Mouse (Mus musculus): Measurements from ENCODE around the gene Agap1. TPM values are rescaled to one million over a fixed set of nuclear protein-coding genes. Genes with fewer than 3 reads are reported as not detected.

Agap1 gene
- polyA plus RNA-seq, 1 experiment from 2014 or later: 72.2 TPM

DNA sequence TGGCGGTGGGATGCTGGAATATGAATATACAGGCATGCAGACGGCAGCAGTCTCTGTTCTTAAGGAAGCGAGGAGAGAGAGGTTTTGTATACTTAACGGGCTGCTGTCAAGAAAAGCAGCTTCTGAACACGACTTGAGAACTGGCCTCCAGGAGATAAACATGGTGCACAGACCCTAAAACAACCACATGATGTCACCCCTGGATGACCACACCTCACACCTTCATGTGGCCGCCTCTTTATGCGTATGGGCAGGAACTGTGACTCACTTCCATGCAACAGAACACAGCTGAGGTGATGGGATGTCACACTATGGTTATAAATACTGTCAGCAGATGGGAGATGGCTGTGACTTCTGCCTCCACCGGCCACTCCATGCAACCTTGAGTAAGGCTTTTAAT lies 28.5 kb upstream of the Agap1 start:
- 82% methylated on average over 8 of the region's 8 CpGs for WGBS
- Histone ChIP-seq H3K27me3 (ENCODE audit: control insufficient read depth, insufficient read depth, low read length) (no peaks in the 10 kb centered on the region), H3K36me3 (replicated peaks; ENCODE audit: control insufficient read depth, insufficient read depth) (no peaks in the 10 kb centered on the region), H3K4me2 (replicated peaks) (no peak overlapping the region), H3K4me1 (replicated peaks; ENCODE audit: control insufficient read depth, insufficient read depth, low read length) (no peaks in the 10 kb centered on the region), H3K9me3 (ENCODE audit: control insufficient read depth, low read length) (0 out of 2 replicates have a peak, but pooled peaks cover 5% of the 10 kb centered on the region), H3K9ac (no peak overlapping the region), H3K27ac (no peak overlapping the region), H3K4me3 (replicated peaks; ENCODE audit: low read length) (no peak overlapping the region)
- DNase-seq (ENCODE audit: low spot score) (no peak), ATAC-seq (ENCODE audit: low FRiP score) (no peak)

DNA sequence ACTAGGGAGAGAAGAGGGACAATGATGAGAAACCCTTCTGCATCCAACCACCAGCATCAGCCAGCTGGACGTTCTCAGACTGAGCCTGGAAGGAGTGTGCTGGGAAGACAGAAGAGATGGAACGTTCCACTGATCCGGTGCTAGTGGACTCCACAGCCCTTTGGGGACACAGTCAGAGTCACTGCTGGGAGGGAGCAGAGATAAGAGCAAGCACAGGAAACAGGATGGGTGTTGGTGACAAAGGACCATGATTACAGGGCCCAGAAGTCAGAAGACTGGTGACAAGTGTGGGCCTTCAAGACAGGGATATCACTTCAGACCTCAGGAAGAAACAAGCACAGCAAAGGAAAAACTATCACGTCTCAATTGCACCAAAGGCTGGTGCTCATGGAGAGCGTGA lies 25.9 kb upstream of the Agap1 start:
- Histone ChIP-seq H3K9me3 (ENCODE audit: control insufficient read depth, low read length) (0 out of 2 replicates have a peak, but pooled peaks cover 5% of the 10 kb centered on the region), H3K27ac (no peak overlapping the region), H3K4me3 (replicated peaks; ENCODE audit: low read length) (no peak overlapping the region), H3K27me3 (ENCODE audit: control insufficient read depth, insufficient read depth, low read length) (no peaks in the 10 kb centered on the region), H3K4me2 (replicated peaks) (no peak overlapping the region), H3K9ac (no peak overlapping the region), H3K36me3 (replicated peaks; ENCODE audit: control insufficient read depth, insufficient read depth) (no peaks in the 10 kb centered on the region), H3K4me1 (replicated peaks; ENCODE audit: control insufficient read depth, insufficient read depth, low read length) (no peaks in the 10 kb centered on the region)
- DNase-seq (ENCODE audit: low spot score) (no peak), ATAC-seq (ENCODE audit: low FRiP score) (no peak)
- 86% methylated on average over 5 of the region's 5 CpGs for WGBS

DNA sequence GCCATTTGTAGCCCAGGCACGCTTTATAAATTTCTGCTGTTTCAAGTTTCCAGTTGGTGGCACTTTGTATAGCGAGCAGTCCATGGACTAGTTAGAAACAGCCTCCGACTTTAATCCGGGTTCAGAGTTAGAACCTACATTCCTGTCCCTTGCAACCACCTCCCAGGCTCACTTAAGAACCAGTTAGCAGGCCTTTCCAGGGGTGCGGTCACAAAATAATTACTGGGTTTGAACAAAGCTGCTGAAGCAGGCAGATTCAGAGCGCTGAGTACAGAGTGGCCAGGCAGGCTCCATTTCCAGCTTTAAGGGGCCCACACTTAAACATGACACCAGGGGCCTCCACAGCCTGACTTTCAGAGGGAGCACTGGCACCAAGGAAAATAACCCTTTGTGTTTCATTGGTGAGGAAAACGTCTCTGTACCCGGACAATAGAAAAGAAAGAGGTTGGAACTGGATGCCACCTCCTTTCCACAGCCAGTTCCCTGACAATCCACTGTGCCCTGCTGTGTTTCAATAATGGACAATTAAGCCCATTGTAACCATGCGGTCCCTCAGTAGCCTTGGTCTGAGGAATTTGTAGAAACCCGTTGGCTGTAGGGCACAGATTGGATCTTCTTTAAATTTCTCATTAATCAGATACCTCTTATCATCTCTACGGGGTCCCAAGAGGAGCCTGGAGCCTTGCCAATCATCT lies 24.5 kb upstream of the Agap1 start:
- H3K27ac ChIP-seq: no peak overlapping the region
- no peak for ATAC-seq (ENCODE audit: low FRiP score)
- no peak for DNase-seq (ENCODE audit: low spot score)
- WGBS: 47% methylated on average over 11 of the region's 11 CpGs
- H3K9ac ChIP-seq: no peak overlapping the region
- H3K4me1 ChIP-seq (replicated peaks; ENCODE audit: control insufficient read depth, insufficient read depth, low read length): no peaks in the 10 kb centered on the region
- no peaks in the 10 kb centered on the region for H3K27me3 ChIP-seq (ENCODE audit: control insufficient read depth, insufficient read depth, low read length)
- no peaks in the 10 kb centered on the region for H3K36me3 ChIP-seq (replicated peaks; ENCODE audit: control insufficient read depth, insufficient read depth)
- 0 out of 2 replicates have a peak, but pooled peaks cover 5% of the 10 kb centered on the region for H3K9me3 ChIP-seq (ENCODE audit: control insufficient read depth, low read length)
- H3K4me3 ChIP-seq (replicated peaks; ENCODE audit: low read length): no peak overlapping the region
- H3K4me2 ChIP-seq (replicated peaks): no peak overlapping the region

DNA sequence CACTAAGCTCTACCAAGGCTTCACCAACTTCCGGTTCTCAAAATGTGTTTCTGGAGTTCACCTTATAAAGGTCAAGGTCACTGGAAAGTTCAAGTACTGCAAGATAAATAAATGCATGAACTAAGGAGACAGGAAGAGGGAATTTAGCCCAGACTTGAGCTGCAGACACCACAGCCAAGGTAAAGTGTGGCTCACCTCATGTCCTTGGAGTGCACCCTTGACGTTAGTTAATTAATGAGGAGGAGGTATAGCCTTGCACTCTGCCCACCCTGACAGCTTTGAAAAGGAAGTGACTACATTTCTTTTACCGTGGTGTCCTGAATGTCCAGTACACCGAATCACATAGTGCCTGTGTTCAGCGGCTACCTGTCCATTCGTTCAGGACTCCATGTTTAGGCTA lies 15.3 kb upstream of the Agap1 start:
- Histone ChIP-seq H3K9ac (no peak overlapping the region), H3K9me3 (ENCODE audit: control insufficient read depth, low read length) (no peaks in the 10 kb centered on the region), H3K4me1 (replicated peaks; ENCODE audit: control insufficient read depth, insufficient read depth, low read length) (peaks cover 13% of the 10 kb centered on the region; the same call in 1 of the 2 replicates), H3K27ac (no peak overlapping the region), H3K4me2 (replicated peaks) (no peak overlapping the region), H3K4me3 (replicated peaks; ENCODE audit: low read length) (no peak overlapping the region), H3K27me3 (ENCODE audit: control insufficient read depth, insufficient read depth, low read length) (no peaks in the 10 kb centered on the region), H3K36me3 (replicated peaks; ENCODE audit: control insufficient read depth, insufficient read depth) (no peaks in the 10 kb centered on the region)
- 83% methylated on average over 6 of the region's 6 CpGs for WGBS
- ATAC-seq (ENCODE audit: low FRiP score) (no peak), DNase-seq (ENCODE audit: low spot score) (no peak)

DNA sequence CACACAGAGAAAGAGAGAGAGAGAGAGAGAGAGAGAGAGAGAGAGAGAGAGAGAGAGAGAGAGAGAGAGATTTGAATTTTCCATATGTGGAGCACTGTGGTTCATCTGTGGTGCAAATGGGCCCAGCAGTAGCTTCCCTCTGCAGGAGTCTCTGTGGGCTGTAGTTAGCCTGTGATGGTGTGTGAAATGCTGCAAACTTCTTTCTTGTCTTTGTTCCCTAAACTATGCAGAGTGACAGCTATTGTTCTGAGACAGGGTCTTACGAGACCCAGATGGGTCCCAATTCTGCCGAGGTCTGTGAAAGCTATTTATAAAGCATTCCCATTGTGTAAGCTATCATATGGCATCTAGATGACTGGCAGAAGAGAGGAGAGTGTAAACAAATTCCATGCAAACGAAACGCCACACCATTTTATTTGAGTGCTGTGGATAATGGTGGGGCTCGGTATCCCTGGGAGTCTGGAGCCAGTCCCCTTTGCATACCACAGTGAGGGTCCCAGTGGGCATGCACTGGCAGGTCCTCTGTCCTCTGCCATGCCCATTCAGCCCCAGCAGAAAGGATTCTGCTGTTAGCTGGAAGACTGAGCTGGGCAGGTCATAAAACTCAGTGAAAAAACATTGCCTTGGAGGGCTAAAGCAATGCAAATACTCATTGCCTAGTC lies 13.2 kb upstream of the Agap1 start:
- Histone ChIP-seq H3K4me1 (replicated peaks; ENCODE audit: control insufficient read depth, insufficient read depth, low read length) (peaks cover 13% of the 10 kb centered on the region; the same call in 1 of the 2 replicates), H3K4me2 (replicated peaks) (no peak overlapping the region), H3K27me3 (ENCODE audit: control insufficient read depth, insufficient read depth, low read length) (no peaks in the 10 kb centered on the region), H3K9me3 (ENCODE audit: control insufficient read depth, low read length) (no peaks in the 10 kb centered on the region), H3K4me3 (replicated peaks; ENCODE audit: low read length) (no peak overlapping the region), H3K9ac (no peak overlapping the region), H3K36me3 (replicated peaks; ENCODE audit: control insufficient read depth, insufficient read depth) (no peaks in the 10 kb centered on the region), H3K27ac (0 out of 2 replicates have a peak overlapping the region, but pooled peaks have one; percentile 20)
- 8% methylated on average over 5 of the region's 5 CpGs for WGBS
- ATAC-seq (ENCODE audit: low FRiP score): peak; percentile 14; the same call in 1 of the 2 replicates
- DNase-seq (ENCODE audit: low spot score): no peak

DNA sequence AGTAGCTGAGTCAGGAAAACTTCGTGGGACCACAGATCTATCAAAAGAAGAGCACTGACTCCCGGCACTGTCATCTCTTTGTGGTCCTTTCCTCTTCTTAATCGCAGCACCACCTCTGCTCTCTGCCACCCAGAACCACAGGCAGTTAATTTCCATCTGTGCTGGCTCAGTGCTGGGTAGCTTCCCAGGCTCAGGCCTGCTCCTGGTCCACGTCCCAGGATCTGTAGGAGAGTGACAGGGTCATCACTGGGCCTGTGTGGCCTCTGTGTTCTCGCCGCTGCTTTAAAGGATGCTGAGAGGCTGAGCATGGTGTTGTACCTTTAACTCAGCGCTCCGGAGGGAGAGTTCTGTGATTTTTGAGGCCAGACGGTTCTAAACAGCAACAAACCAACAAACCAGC lies 11.1 kb upstream of the Agap1 start:
- Histone ChIP-seq H3K36me3 (replicated peaks; ENCODE audit: control insufficient read depth, insufficient read depth) (no peaks in the 10 kb centered on the region), H3K4me3 (replicated peaks; ENCODE audit: low read length) (no peak overlapping the region), H3K9me3 (ENCODE audit: control insufficient read depth, low read length) (no peaks in the 10 kb centered on the region), H3K4me2 (replicated peaks) (no peak overlapping the region), H3K27me3 (ENCODE audit: control insufficient read depth, insufficient read depth, low read length) (no peaks in the 10 kb centered on the region), H3K27ac (peak overlapping the region; percentile 4; the same call in 1 of the 2 replicates), H3K4me1 (replicated peaks; ENCODE audit: control insufficient read depth, insufficient read depth, low read length) (peaks cover 13% of the 10 kb centered on the region; the same call in 1 of the 2 replicates), H3K9ac (no peak overlapping the region)
- DNase-seq (ENCODE audit: low spot score): no peak
- 50% methylated on average over 9 of the region's 9 CpGs for WGBS
- ATAC-seq (ENCODE audit: low FRiP score): no peak

DNA sequence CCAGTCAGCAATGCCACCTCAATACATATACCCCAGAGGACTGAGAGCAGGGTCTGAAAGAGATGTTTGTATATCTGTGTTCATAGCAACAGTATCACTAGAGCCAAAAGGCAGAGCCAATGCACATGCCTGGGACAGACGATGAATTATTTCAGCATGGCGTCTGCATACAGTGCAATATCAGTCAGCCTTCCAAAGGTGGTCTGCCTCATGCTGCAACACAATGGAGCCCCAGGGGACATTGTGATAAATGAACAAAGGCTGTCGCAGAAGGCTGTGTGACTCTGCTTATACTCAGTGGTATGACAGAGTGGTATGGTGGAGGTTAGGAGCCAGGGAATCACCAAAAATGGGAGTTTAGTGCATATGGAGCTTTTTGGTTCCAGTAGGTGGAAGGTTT lies 10.6 kb upstream of the Agap1 start:
- 33% methylated on average over 3 of the region's 3 CpGs for WGBS
- no peak for DNase-seq (ENCODE audit: low spot score)
- H3K9ac ChIP-seq: no peak overlapping the region
- H3K27me3 ChIP-seq (ENCODE audit: control insufficient read depth, insufficient read depth, low read length): no peaks in the 10 kb centered on the region
- ATAC-seq (ENCODE audit: low FRiP score): no peak
- peak overlapping the region; percentile 4; the same call in 1 of the 2 replicates for H3K27ac ChIP-seq
- H3K4me2 ChIP-seq (replicated peaks): no peak overlapping the region
- H3K36me3 ChIP-seq (replicated peaks; ENCODE audit: control insufficient read depth, insufficient read depth): no peaks in the 10 kb centered on the region
- H3K4me3 ChIP-seq (replicated peaks; ENCODE audit: low read length): no peak overlapping the region
- peaks cover 13% of the 10 kb centered on the region; the same call in 1 of the 2 replicates for H3K4me1 ChIP-seq (replicated peaks; ENCODE audit: control insufficient read depth, insufficient read depth, low read length)
- H3K9me3 ChIP-seq (ENCODE audit: control insufficient read depth, low read length): no peaks in the 10 kb centered on the region

DNA sequence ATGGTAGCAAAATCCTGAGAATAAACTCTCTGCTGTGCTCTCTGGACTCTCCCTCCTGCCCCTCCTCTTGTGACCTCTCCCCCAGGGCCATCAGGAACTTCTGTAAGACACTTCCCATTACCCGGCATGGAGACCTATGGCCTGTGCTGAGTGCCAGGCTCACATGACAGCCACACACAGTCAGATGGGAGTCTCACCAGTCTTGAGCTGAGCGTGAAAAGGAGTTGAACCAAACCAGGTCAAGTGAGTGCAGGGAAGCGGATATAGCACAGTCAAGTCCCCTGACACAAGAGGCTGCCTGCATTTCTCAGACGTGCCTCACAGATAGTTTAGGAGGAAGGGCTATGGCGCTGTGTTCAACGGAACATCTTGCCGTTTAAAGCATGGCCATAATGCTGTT lies 4.5 kb upstream of the Agap1 start:
- H3K4me2 ChIP-seq (replicated peaks): no peak overlapping the region
- ATAC-seq (ENCODE audit: low FRiP score): no peak
- 89% methylated on average over 7 of the region's 7 CpGs for WGBS

DNA sequence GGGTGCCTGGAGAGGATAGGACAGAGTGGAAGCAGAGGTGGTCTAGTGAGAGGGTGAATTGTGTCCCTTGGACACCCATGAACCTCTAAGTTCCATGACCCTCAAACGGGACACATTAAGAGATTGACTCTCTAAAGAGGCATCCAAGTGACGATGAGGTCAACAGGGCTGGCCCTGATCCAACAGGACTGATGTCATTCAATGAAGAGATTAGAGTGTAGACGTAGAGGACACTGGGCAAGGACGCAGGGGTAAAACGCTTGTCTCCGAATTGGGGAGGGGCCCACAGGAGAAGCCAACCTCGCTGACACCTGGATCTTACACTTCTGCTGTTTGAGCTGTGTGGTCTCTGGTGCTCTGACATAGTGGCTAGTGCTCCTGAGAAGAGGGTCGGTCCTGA lies 2.5 kb upstream of the Agap1 start:
- peaks cover 19% of the 10 kb centered on the region for H3K4me1 ChIP-seq (replicated peaks; ENCODE audit: control insufficient read depth, insufficient read depth, low read length)
- no peak overlapping the region for H3K9ac ChIP-seq
- no peak overlapping the region for H3K4me2 ChIP-seq (replicated peaks)
- H3K9me3 ChIP-seq (ENCODE audit: control insufficient read depth, low read length): no peaks in the 10 kb centered on the region
- no peak overlapping the region for H3K27ac ChIP-seq
- DNase-seq (ENCODE audit: low spot score): no peak
- 91% methylated on average over 8 of the region's 8 CpGs for WGBS
- no peaks in the 10 kb centered on the region for H3K27me3 ChIP-seq (ENCODE audit: control insufficient read depth, insufficient read depth, low read length)
- no peak overlapping the region for H3K4me3 ChIP-seq (replicated peaks; ENCODE audit: low read length)
- no peaks in the 10 kb centered on the region for H3K36me3 ChIP-seq (replicated peaks; ENCODE audit: control insufficient read depth, insufficient read depth)
- ATAC-seq (ENCODE audit: low FRiP score): no peak

More for the DNA sequence above, 4.5 kb upstream of the Agap1 start:
- DNase-seq (ENCODE audit: low spot score): no peak
- peaks cover 5% of the 10 kb centered on the region; the same call in 1 of the 2 replicates for H3K4me1 ChIP-seq (replicated peaks; ENCODE audit: control insufficient read depth, insufficient read depth, low read length)
- no peaks in the 10 kb centered on the region for H3K36me3 ChIP-seq (replicated peaks; ENCODE audit: control insufficient read depth, insufficient read depth)
- no peaks in the 10 kb centered on the region for H3K27me3 ChIP-seq (ENCODE audit: control insufficient read depth, insufficient read depth, low read length)
- no peaks in the 10 kb centered on the region for H3K9me3 ChIP-seq (ENCODE audit: control insufficient read depth, low read length)
- no peak overlapping the region for H3K4me3 ChIP-seq (replicated peaks; ENCODE audit: low read length)
- no peak overlapping the region for H3K9ac ChIP-seq
- H3K27ac ChIP-seq: no peak overlapping the region

Data from hindbrain, embryonic 14.5 days (tissue).